Mouse (Mus musculus) telencephalon, adult 2 months (tissue): ENCODE results near the gene Reep1.

ENCODE experiments used
- DNase-seq: peaks from one replicate; pipeline ENCODE4 v3.0.0-alpha.2; 2011; ENCODE audit warnings: low read depth, low spot score

Reep1 gene

DNA sequence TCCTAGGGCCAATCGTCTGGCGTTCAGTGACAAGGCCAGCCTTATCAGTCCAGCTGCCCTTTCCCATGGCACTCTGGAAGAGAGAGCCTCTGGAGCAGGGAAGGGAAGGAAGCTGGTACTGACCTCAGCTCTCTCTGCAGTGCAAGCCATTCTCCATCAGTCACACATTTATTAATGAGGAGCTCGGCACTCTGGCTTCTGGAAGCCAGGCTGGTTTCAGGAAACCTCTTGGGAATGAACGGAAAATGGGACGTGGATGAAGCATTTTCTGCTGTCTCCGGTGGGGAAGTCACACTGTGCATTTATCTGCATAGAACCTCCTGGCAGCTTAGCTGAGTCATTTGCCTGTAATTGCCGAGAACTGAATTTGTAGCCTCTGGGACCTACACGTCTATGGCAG, 29.8 kb downstream of the Reep1 start:
- DNase-seq = no peak

DNA sequence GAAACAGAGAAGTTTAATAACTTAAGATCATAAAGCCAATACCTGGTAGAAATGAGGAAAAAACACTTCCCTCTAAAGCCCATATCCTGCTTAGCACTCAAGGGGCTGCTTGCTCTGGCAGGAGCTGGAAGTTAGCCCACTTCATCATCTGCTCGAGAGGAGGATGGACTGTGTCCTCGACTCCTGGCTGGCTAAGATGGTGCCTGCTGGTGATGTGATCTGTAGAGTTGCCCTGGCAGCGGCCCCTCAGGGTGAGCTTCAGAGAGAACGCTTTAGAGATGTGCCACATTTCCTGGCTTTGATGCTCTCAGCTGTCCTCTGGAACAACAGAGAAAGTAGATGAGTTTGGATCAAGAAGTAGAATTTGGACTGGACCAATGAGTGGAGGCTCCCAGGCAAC, 31.2 kb downstream of the Reep1 start:
- DNase-seq = no peak

DNA sequence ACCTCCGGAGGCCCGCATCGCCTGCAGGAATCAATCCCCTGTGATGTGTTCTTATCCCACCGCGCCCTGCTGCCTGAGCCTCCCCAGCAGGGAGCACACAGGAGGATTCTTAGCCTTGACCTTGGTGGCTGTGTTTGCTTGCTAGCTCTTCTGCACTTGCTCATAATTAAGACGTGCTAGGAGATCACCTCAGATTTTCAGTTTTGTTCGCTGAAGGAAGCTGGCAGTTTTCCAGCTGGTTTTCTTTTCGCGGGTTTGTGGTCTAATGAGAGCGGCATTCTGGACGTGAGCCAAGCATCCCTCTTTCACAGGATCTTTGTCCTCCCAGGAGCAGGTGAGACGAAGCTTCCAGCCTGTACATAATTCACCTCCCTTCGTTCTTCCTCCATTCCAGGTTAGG, 33.6 kb downstream of the Reep1 start:
- no peak for DNase-seq

DNA sequence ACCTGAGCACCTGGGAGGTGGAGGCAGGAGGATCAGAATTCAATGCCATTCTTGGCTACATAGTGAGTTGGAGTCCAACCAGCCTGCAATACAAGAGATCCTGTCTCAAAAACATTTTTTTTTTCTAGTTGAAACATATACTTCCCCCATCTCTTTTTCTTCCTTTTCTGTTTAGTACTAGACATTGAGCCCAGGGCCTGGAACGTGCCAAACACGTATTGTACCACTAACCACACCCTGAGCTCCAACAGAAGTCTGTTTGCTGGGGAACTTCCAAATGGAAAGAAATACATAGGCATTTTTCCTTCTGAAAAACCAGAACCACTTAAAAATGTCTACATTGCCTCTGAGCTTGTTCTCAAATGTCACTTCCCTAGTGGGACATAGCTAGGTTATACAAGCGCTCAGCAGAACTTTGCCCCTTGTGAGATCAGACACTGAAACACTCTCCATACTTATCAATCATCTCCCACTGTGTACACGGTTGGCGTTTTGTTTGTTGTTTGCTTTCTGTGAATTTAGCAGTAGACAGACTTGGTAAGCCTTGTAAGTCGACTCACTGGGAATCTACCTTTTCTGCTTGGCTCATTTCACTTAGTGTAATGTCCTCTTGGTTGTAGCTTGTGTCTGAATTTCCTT, 34.8 kb downstream of the Reep1 start:
- no peak for DNase-seq

- DNase-seq = no peak
These were observed 37.6 kb downstream of the Reep1 start for GRCm38 (mm10) chr6:71744934-71745333.

DNA sequence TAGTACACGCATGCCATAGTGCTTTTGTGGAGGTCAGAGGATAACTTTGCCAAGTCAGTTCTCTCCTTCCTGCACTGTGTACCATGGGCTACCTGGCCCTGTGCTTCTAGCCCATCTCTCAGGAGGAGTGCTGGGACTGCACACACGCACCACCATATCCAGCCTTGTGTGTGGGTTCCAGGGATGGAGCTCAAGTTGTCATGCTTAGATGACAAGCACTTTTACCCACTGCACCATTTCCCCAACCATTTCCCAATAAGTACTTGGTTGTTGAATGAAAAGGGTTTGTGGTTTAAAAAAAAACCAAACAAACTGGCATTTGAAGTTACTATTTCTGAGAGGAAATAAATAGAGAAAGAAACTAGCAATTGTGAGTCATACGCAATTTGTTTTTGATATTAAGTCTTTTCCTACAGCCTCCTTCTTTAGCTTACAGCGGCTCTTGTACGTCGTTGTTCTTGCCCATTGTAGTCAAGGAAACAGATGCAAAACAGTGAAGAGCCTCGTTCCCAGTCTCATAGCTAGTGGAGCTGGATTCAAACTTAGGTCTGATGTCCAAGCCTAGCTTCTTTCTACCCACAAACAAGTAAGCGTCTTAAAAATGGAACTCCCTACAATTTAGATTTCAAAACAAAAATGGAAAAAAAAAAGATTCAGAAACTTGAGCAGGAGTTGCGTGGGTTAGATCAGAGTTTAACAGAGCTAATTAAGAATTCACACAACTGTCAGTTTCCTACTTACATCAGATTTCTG, 38.3 kb downstream of the Reep1 start:
- DNase-seq = peak; percentile 89

GRCm38 (mm10) chr6:71746246-71746645, 38.9 kb downstream of the Reep1 start:
- DNase-seq = no peak

- DNase-seq = no peak
These were observed 39.5 kb downstream of the Reep1 start for GRCm38 (mm10) chr6:71746846-71747245.

GRCm38 (mm10) chr6:71751602-71752001, 44.2 kb downstream of the Reep1 start:
- no peak for DNase-seq

- peak; percentile 76 for DNase-seq
These were observed 45.6 kb downstream of the Reep1 start for GRCm38 (mm10) chr6:71752791-71753464.

DNA sequence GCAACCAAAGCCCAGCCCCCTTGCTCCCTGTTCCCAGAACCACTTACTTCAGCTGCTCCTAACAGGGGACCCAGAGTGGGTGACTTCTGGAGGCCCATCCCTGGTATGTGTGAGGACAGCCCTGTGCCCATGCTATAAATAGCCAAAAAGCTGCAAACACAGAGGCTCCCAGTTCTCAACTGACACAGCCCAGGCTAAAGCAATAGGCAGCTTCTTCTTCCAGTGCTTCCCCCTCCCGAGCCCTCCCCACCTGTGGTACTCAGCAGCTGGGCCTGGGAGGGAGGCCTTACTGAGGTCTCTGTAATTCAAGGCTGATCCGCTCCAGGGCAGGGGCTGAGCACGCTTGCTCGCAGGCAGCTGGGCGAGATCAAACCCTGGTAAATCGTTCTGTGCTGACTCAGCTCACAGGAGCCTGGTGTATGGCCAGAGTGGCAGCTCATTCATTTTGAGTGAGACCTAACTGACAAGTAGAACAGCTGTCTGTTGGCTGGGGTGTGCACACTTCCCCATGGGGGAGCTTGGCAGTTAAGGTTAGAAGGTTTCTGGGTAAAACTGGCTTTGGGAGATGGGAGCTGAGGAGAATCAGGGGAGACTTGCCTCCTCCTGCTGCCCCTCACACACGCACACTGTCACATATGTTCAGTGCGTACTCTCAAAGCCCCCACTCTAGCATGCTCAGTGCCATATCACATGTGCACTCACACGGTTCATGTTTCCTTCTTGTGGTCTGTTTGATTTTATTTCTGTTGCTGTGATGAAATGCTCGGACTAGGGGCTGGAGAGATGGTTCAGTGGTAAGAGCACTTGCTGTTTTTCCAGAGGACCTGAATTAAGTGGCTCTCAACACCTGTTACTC, 49.9 kb downstream of the Reep1 start:
- DNase-seq = peak; percentile 61

DNA sequence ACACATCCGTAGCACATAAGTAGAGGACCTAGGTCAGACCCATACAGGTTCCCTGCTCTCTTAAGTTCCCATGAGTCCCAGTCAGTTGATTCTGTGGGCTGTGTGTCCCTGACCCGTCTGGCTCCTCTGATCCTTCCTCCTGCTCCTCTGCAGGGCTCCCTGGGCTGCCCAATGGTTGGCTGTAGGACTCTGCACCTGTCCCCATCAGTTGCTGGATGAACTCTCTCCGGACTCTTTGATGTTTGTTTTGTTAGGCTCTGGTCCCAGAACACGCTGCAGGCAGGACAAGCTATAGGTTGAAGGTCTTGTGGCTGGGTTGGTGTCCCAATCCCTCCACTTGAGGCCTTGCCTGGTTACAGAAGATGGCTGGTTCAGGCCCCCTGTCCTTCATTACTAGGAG, 51.4 kb downstream of the Reep1 start:
- no peak for DNase-seq

- DNase-seq = no peak
These were observed 52.7 kb downstream of the Reep1 start for GRCm38 (mm10) chr6:71760073-71760472.

DNA sequence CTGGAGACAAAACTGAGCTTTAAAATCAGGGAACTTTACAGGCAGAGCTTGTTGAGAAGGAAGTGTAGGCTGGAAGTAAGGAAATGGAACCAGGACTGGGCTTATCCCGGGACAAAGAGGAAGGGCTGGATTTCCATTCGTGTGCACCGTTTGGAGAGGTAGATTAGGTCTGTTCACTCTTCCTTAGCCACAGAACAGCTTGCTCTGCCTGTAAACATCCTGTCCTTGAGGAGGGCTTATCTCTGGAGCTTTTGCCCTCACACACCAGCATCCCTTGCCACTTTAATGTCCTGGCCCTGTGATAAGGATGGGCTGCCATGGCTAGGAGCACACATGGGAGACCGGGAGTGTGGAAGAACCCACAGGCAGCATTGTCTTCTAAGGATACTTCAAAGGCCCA, 60.4 kb downstream of the Reep1 start:
- no peak for DNase-seq

- no peak for DNase-seq
These were observed 62.7 kb downstream of the Reep1 start for GRCm38 (mm10) chr6:71769901-71770690.

DNA sequence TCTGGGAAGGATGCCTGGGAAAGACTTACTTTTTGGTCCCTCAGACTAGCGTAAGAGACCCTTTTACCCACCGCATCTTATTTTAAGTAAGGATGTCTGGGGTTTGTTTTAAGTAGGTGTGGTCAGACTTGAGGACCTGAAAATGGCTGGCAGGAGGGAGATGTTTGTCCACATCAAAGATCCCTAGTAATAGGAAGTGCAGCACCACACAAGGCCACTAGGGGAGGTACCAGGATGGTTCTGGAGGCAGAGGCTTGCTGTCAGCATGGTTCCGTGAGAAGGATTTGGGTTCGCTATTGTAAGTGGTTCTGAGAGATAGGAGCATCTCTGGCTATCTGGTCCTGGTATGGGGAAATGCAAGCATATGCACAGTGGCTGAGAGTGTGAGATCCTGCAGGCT, 63.5 kb downstream of the Reep1 start:
- DNase-seq = no peak

DNA sequence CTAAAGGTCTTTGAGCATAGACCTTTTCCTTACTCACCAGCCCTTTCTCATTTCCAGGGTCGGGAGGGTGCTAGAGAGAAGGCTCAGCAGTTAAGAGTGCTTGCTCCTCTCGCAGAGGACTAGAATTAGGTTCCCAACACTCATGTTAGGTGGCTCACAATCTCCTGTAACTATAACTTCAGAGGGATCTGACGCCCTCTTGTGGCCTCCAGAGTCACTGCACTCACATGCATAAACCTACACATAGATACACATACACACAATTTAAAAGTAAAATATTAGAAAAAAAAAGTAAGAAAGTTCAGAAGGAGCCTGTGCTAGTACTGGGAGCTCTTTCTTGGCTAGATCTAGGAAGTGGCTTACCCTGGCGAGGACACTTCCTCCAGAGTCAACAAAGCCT, 63.9 kb downstream of the Reep1 start:
- DNase-seq = no peak

DNA sequence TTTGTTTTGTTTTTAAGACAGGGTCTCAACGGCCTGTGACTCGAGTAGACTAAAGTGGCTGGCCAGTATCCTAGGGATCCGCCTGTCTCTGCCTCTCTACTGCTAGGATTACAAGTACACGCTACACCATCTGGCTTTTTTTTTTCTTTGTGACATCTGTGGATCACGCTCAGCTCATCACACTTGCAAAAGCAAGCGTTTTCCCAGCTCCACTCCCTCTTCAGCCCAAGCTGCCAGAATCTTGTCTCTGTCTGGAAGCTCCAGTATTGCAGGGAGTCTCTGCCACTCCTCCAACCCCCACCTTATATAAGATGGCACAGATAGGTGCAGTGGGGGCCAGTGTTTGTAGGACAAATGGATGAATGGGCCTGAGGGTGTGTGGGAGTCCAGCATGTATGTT, 64.8 kb downstream of the Reep1 start:
- DNase-seq = peak; percentile 93

DNA sequence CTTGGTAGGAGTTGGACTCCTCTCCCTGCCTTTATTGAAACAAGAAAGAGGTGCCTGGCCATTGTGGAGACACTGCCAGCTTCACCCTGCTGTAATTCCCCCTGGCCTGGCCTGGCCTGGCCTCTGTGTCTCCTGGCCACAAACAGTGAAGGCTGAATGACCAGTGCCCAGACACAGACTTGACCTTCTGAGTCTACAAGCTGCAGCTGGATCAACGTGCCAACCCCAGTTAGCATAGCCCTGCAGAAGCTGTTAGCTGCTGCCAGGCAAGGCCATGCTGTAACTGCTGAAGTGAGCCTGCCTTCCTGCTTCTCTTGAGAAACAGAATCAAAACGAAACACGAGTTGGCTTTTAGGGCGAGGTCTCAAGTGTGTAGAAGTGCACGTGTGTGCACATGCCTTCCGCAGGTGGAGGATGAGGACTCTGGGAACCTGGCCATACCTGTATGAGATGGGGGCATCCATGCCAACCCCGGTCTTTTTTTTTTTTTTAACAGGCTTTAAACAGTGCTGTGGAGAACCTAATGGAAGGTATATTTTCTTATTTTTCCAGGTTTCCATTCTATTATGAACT, 65.4 kb downstream of the Reep1 start:
- DNase-seq = no peak

GRCm38 (mm10) chr6:71778016-71778415, 70.7 kb downstream of the Reep1 start:
- DNase-seq = no peak

DNA sequence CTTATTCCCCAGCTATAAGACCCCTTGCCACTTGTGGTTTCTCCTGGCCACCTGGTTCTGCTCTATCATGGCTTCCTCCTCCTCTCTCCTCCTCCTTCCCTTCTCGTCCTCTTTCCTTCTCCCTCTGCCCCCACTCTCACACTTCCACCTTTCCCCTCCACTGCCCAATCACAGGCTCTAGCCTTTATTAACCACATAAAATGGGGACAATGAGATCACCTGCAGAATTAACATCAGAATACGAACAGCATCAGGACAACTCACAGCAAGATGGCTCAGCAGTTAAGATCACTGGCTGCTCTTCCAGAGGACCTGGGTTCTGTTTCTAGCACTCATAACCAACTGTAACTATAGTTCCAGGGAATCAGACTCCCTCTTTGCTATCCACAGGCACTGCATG, 72.5 kb downstream of the Reep1 start:
- no peak for DNase-seq
